Mouse (Mus musculus) CH12F3 (cell line): ENCODE data around the gene Gpkow.
"Not testable (repeated sequence)": the region's sequence is repeated elsewhere in the genome, so short reads cannot be mapped to it uniquely, and the experiment has no call there.

Experiments used
- in situ Hi-C: fragments of 300-500 bp; cut with MboI; formaldehyde crosslinking; loops from 2 replicates; pipeline ENCODE4 v1.14.3; 2020; ENCODE audit warnings: low sequenced_read_pairs

The Gpkow gene

DNA sequence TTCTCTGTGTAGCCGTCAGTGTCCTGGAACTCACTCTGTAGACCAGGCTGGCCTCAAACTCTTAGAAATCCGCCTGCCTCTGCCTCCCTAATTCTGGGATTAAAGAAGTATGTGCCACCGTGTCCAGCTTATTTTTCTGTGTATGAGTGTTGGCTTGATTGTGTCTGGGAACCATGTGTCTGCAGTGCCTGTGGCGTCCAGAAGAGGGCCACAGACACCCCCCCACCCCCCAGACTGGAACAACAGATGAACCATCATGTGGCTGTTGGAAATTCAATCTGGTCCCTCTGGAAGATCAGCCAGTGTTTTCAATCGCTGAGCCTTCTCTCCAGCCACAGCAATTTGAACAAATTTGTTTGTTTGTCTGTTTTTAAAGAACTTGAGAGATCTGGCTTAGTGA, 46.5 kb downstream of the Gpkow start:
- in situ Hi-C loops: no loop called here

DNA sequence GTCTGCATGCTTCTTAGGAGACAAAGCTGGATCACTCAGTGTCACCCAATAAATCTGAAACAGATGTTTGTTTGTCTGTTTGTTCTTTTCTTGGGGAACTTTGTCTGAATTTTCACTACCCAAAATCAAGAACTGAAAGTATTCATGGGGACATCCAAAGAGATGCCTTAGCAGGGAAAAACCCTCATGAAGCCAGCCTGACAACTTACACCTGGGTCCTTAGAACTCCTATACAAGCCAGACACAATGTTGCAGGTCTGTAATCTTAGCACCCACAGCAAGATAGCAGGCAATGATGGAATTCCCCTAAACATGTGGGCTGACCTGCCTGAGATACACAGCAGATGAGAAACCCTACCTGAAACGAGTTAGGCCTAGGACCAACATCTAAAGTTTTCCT, 48.0 kb downstream of the Gpkow start:
- in situ Hi-C loops: no loop called here

DNA sequence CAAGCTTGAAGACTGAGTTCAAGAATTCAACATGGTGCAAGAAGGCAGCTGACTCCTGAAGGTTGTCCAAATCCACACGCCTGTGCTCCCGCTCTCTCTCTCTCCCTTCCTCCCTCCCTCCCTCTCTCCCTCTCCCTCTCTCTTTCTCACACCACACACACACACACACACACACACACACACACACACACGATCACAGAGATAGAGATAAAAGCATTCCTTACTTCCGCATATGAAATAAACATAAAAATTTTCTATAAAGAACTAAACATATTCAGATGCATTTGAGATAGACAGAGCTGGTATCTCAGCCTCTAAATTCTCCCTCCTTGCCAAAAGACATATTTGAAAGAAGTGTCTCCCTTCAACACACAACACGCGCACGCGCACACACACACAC, 48.5 kb downstream of the Gpkow start:
- in situ Hi-C loops: no loop called here

DNA sequence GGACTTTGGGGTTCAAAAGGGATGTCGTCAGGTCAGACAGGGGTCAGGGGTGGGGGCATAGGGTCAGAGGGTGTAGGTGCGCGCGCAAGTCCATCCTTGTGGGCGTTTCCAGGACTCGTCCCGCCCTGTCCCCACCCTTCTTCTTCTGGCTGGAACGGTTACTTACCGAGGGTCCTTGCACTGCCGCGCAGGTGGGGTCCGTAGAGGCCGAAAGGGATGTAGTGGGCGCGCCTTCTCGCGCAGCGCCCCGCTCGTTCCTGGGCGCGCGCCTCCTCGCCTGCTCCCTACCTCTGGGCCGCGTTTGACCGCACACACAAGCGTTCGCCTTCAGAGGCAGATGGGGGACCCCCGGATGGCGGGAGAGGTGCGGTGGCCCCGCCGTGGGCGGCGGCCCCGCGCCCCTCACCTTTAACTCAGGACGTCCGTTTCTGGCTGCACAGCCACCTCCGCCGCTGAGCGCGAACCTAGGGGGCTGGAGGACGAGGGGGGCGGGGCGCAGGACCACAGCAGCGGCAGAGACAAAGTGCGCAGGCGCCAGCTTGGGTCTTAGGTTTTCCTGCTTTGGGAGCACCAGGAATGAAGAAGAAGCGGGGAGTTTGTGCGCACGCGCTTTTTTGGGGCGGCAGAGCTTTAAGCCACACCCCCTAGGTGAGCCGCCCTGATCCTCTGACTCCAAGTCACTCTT, 53.6 kb downstream of the Gpkow start, which contains the start of gene Ccdc120:
Gene Ccdc120, minus strand, starts transcription at position 474 of the 685 bp plus-strand sequence.
- in situ Hi-C loops: no loop called here

DNA sequence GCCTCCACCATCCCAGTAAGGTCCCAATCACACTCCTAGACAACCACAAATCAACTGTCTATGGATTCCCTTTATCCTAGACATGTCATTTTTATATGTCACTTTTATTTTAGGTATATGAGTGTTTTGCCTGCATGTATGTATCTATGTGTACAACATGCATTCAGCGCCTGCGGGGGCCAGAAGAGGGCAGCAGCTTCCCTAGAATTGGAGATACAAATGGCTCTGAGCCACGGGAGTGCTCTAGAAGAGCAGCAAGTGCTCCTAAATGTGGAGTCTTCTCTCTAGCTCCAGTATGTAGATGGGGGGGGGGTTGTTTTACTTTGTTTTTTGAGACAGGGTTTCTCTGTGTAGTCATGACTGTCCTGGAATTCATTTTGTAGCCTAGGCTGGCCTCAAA, 56.7 kb downstream of the Gpkow start:
- in situ Hi-C loops: not testable (repeated sequence)
